Mouse (Mus musculus) MEL (cell line): Measurements from ENCODE around the gene Fat3. TPM values are rescaled to one million over a fixed set of nuclear protein-coding genes. Genes with fewer than 3 reads are reported as not detected.

ENCODE experiments used
- DNase-seq: peaks from one replicate; pipeline ENCODE4 v3.0.0; 2011; ENCODE audit warnings: low read depth, low spot score
- H3K27ac ChIP-seq: 2 replicates; pipeline ENCODE4 v1.5.1; 2012; ENCODE audit warnings: low read depth, mild to moderate bottlenecking, control low read depth, low read length, moderate library complexity; ENCODE audit not compliant: control insufficient read depth
- H3K27me3 ChIP-seq, 2 experiments: fragments of 150-350 bp in 1 of 2; sonication (generic) in 1 of 2; 2 replicates each; pipeline ENCODE4 v1.6.1; 2012; ENCODE audit warnings: low read length in 2 of 2, mild to moderate bottlenecking in 2 of 2, improper control_type of control experiment in 1 of 2, moderate library complexity in 1 of 2; ENCODE audit not compliant: insufficient read depth in 2 of 2, control insufficient read depth in 1 of 2
- H3K36me3 ChIP-seq, 2 experiments: 2 replicates each; pipeline ENCODE4 v1.6.1; 2012 to 2014; ENCODE audit warnings: low read length in 2 of 2, improper control_type of control experiment in 1 of 2, inconsistent platforms in 1 of 2, mild to moderate bottlenecking in 1 of 2; ENCODE audit not compliant: insufficient read depth in 2 of 2, control insufficient read depth in 1 of 2
- H3K4me1 ChIP-seq, 2 experiments: fragments of 150-350 bp in 1 of 2; sonication (generic) in 1 of 2; 2 replicates each; pipeline ENCODE4 v1.6.1; 2012; ENCODE audit warnings: low read length in 2 of 2, improper control_type of control experiment in 1 of 2, mild to moderate bottlenecking in 1 of 2; ENCODE audit not compliant: insufficient read depth in 2 of 2, control insufficient read depth in 1 of 2
- H3K4me3 ChIP-seq, 2 experiments: fragments of 150-350 bp in 1 of 2; sonication (generic) in 1 of 2; 2 replicates each; pipeline ENCODE4 v1.5.1; 2012; ENCODE audit warnings: low read depth in 2 of 2, low read length in 2 of 2, mild to moderate bottlenecking in 2 of 2, moderate library complexity in 2 of 2, control low read depth in 1 of 2, improper control_type of control experiment in 1 of 2; ENCODE audit not compliant: control insufficient read depth in 1 of 2, insufficient read depth in 1 of 2
- H3K79me2 ChIP-seq: 2 replicates; pipeline ENCODE4 v1.6.1; 2012; ENCODE audit warnings: mild to moderate bottlenecking, low read length, moderate library complexity; ENCODE audit not compliant: control insufficient read depth, poor library complexity, insufficient read depth
- H3K9ac ChIP-seq: 2 replicates; pipeline ENCODE4 v1.6.1; 2012; ENCODE audit warnings: low read depth, mild to moderate bottlenecking, control low read depth, low read length, moderate library complexity; ENCODE audit not compliant: control insufficient read depth, poor library complexity, severe bottlenecking
- H3K9me3 ChIP-seq: fragments of 150-350 bp; sonication (generic); replicated peaks from 2 replicates; pipeline ENCODE4 v1.6.1; 2012; ENCODE audit warnings: mild to moderate bottlenecking, low read length, improper control_type of control experiment, moderate library complexity; ENCODE audit not compliant: insufficient read depth
- CHD1 ChIP-seq: IDR thresholded peaks from 2 replicates; pipeline ENCODE4 v1.6.1; 2012; ENCODE audit warnings: low read depth, mild to moderate bottlenecking, inconsistent platforms, low read length, improper control_type of control experiment
- CHD2 ChIP-seq: IDR thresholded peaks from 2 replicates; pipeline ENCODE4 v1.6.1; 2011; ENCODE audit warnings: low read length, improper control_type of control experiment
- CTCF ChIP-seq, 3 experiments: IDR thresholded peaks in 2 of 3; conservative IDR thresholded peaks in 1 of 3; 2 replicates each; pipeline ENCODE4 v1.5.1; 2011 to 2012; ENCODE audit warnings: low read length in 3 of 3, low read depth in 2 of 3, mild to moderate bottlenecking in 2 of 3, improper control_type of control experiment in 1 of 3, inconsistent platforms in 1 of 3, mixed read lengths in 1 of 3, moderate library complexity in 1 of 3; ENCODE audit not compliant: control insufficient read depth in 1 of 3, insufficient read depth in 1 of 3, poor library complexity in 1 of 3, severe bottlenecking in 1 of 3
- ELF1 ChIP-seq: IDR thresholded peaks from 2 replicates; pipeline ENCODE4 v1.6.1; 2014; ENCODE audit warnings: low read depth, mild to moderate bottlenecking, inconsistent platforms, low read length, improper control_type of control experiment, moderate library complexity
- EP300 ChIP-seq, 2 experiments: IDR thresholded peaks; 2 replicates each; pipeline ENCODE4 v1.6.1; 2011; ENCODE audit warnings: improper control_type of control experiment in 2 of 2, low read length in 2 of 2, low read depth in 1 of 2, mild to moderate bottlenecking in 1 of 2
- ETS1 ChIP-seq: IDR thresholded peaks from 2 replicates; pipeline ENCODE4 v1.6.1; 2012; ENCODE audit warnings: low read depth, mild to moderate bottlenecking, inconsistent platforms, low read length, improper control_type of control experiment, moderate library complexity
- GATA1 ChIP-seq: IDR thresholded peaks from 2 replicates; pipeline ENCODE4 v1.6.1; 2011; ENCODE audit warnings: low read depth, low read length, improper control_type of control experiment
- HCFC1 ChIP-seq: IDR thresholded peaks from 2 replicates; pipeline ENCODE4 v1.6.1; 2012; ENCODE audit warnings: low read depth, mild to moderate bottlenecking, inconsistent platforms, low read length, improper control_type of control experiment, moderate library complexity
- MAFK ChIP-seq: IDR thresholded peaks from 2 replicates; pipeline ENCODE4 v1.6.1; 2011; ENCODE audit warnings: low read depth, mild to moderate bottlenecking, low read length, improper control_type of control experiment, borderline replicate concordance
- MAX ChIP-seq: IDR thresholded peaks from 2 replicates; pipeline ENCODE4 v1.6.1; 2011; ENCODE audit warnings: low read length, improper control_type of control experiment
- MAZ ChIP-seq: IDR thresholded peaks from 2 replicates; pipeline ENCODE4 v1.6.1; 2012; ENCODE audit warnings: low read depth, mild to moderate bottlenecking, inconsistent platforms, low read length, improper control_type of control experiment
- MEF2A ChIP-seq: IDR thresholded peaks from 2 replicates; pipeline ENCODE4 v1.6.1; 2014; ENCODE audit warnings: low read depth, mild to moderate bottlenecking, inconsistent platforms, low read length, improper control_type of control experiment; ENCODE audit not compliant: poor library complexity, insufficient replicate concordance, severe bottlenecking; ENCODE audit errors: extremely low read depth
- MXI1 ChIP-seq: IDR thresholded peaks from 2 replicates; pipeline ENCODE4 v1.6.1; 2011; ENCODE audit warnings: mild to moderate bottlenecking, low read depth, low read length, improper control_type of control experiment
- MYB ChIP-seq: IDR thresholded peaks from 2 replicates; pipeline ENCODE4 v1.6.1; 2011; ENCODE audit warnings: mild to moderate bottlenecking, low read depth, low read length, improper control_type of control experiment
- NELFE ChIP-seq: IDR thresholded peaks from 2 replicates; pipeline ENCODE4 v1.6.1; 2011; ENCODE audit warnings: low read depth, low read length, improper control_type of control experiment
- NRF1 ChIP-seq: IDR thresholded peaks from 2 replicates; pipeline ENCODE4 v1.6.1; 2014; ENCODE audit warnings: low read depth, mild to moderate bottlenecking, inconsistent platforms, low read length, improper control_type of control experiment, moderate library complexity; ENCODE audit not compliant: poor library complexity, insufficient read depth, severe bottlenecking
- POLR2A ChIP-seq, 2 experiments: IDR thresholded peaks; 2 replicates each; pipeline ENCODE4 v1.6.1; 2011 to 2012; ENCODE audit warnings: low read length in 2 of 2, mild to moderate bottlenecking in 2 of 2, control low read depth in 1 of 2, improper control_type of control experiment in 1 of 2, low read depth in 1 of 2, moderate library complexity in 1 of 2; ENCODE audit not compliant: control insufficient read depth in 1 of 2, insufficient read depth in 1 of 2, poor library complexity in 1 of 2
- POLR2AphosphoS2 ChIP-seq: IDR thresholded peaks from 2 replicates; pipeline ENCODE4 v1.6.1; 2011; ENCODE audit warnings: low read length, improper control_type of control experiment
- POLR2AphosphoS5 ChIP-seq: IDR thresholded peaks from 2 replicates; pipeline ENCODE4 v1.6.1; 2012; ENCODE audit warnings: low read depth, borderline replicate concordance, mild to moderate bottlenecking, inconsistent platforms, low read length, moderate library complexity, mixed read lengths
- RCOR1 ChIP-seq: IDR thresholded peaks from 2 replicates; pipeline ENCODE4 v1.6.1; 2012; ENCODE audit warnings: low read depth, mild to moderate bottlenecking, inconsistent platforms, low read length, improper control_type of control experiment
- SIN3A ChIP-seq: IDR thresholded peaks from 2 replicates; pipeline ENCODE4 v1.6.1; 2012; ENCODE audit warnings: low read length, improper control_type of control experiment, inconsistent platforms
- SMC3 ChIP-seq: IDR thresholded peaks from 2 replicates; pipeline ENCODE4 v1.6.1; 2011; ENCODE audit warnings: low read depth, low read length, improper control_type of control experiment
- TAL1 ChIP-seq: IDR thresholded peaks from 2 replicates; pipeline ENCODE4 v1.6.1; 2012; ENCODE audit warnings: mild to moderate bottlenecking, inconsistent platforms, low read length, moderate library complexity, mixed read lengths
- TBP ChIP-seq: IDR thresholded peaks from 2 replicates; pipeline ENCODE4 v1.8.0; 2011; ENCODE audit warnings: low read depth, low read length, improper control_type of control experiment
- TCF12 ChIP-seq: IDR thresholded peaks from 2 replicates; pipeline ENCODE4 v1.6.1; 2014; ENCODE audit warnings: low read depth, mild to moderate bottlenecking, inconsistent platforms, low read length, improper control_type of control experiment, moderate library complexity
- UBTF ChIP-seq: IDR thresholded peaks from 2 replicates; pipeline ENCODE4 v1.6.1; 2012; ENCODE audit warnings: low read depth, mild to moderate bottlenecking, inconsistent platforms, low read length, improper control_type of control experiment, moderate library complexity, borderline replicate concordance; ENCODE audit not compliant: insufficient read depth
- USF1 ChIP-seq: IDR thresholded peaks from 2 replicates; pipeline ENCODE4 v1.6.1; 2014; ENCODE audit warnings: low read depth, mild to moderate bottlenecking, inconsistent platforms, low read length, improper control_type of control experiment, moderate library complexity
- ZKSCAN1 ChIP-seq: IDR thresholded peaks from 2 replicates; pipeline ENCODE4 v1.6.1; 2012; ENCODE audit warnings: low read depth, mild to moderate bottlenecking, inconsistent platforms, low read length, improper control_type of control experiment, moderate library complexity
- ZMIZ1 ChIP-seq: IDR thresholded peaks from 2 replicates; pipeline ENCODE4 v1.6.1; 2012; ENCODE audit warnings: low read depth, mild to moderate bottlenecking, inconsistent platforms, low read length, improper control_type of control experiment, moderate library complexity
- polyA plus RNA-seq, 2 experiments: library from polyadenylated mRNA; stranded (reverse) in 1 of 2; unstranded in 1 of 2; fragments of >175 nt in 1 of 2; fragments of >200 nt in 1 of 2; gene quantifications; 2 replicates each; pipeline versions ENCODE4 v1.2.1 to v1.2.4; 2012; ENCODE audit warnings: low replicate concordance in 2 of 2, low read depth in 1 of 2; ENCODE audit not compliant: insufficient read length in 2 of 2, insufficient read depth in 1 of 2, missing spikeins in 1 of 2
- total RNA-seq: library from RNA; depleted of rRNA; stranded (reverse); fragments of 300-350 nt; gene quantifications from 2 replicates; pipeline ENCODE4 v1.2.3, GENCODE M21; 2012

Gene Fat3
- total and polyA plus RNA-seq, 3 experiments: 1.5 to 1.8 TPM; not detected in 1

DNA sequence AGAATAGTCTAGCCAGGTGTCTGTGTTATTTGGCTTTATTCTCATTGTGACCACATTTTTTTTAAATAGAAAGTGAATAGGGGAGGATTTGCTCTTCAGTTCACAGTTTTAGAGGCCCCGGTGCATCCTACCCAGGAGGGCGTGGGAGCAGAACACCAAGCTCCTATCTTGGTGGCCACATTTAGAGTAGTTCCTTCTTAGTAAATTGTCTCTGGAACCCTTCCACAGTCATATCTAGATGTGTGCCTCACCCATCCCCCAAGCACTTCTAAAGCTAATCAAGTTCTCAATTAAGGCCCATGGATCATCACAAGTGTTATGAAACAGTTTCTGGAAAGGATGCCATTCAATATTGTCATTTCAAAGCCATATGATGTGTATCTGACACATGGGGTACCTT is 559.3 kb downstream of the Fat3 start:
- Histone ChIP-seq H3K9ac (peak overlapping the region; percentile 33), H3K4me1 (peaks cover 29 to 39% of the 10 kb centered on the region in 2 experiments), H3K9me3 (no peaks in the 10 kb centered on the region), H3K79me2 (no peaks in the 10 kb centered on the region), H3K27me3 (no peaks in the 10 kb centered on the region), H3K36me3 (peaks cover 0 to 55% of the 10 kb centered on the region in 2 experiments; a peak in 2 of 4 replicates), H3K27ac (peak overlapping the region; percentile 86), H3K4me3 (peak overlapping the region in 1 of 2 experiments; percentile 27; a peak in 2 of 4 replicates)
- DNase-seq: peak; percentile 98
- TF ChIP-seq GATA1: peak; percentile 100
- peak in 1 of 2 experiments; percentile 39; a peak in 1 of 4 replicates for TF ChIP-seq POLR2A (IDR thresholded peaks at IDR 0.05; ENCODE audit: control insufficient read depth in 1 of 2, insufficient read depth in 1 of 2, low read depth in 1 of 2, low read length in 2 of 2, poor library complexity in 1 of 2)
- peak; percentile 94 for TF ChIP-seq TAL1
- TF ChIP-seq TBP: peak; percentile 67
- no peak for TF ChIP-seq MEF2A
- TF ChIP-seq ZMIZ1: no peak

DNA sequence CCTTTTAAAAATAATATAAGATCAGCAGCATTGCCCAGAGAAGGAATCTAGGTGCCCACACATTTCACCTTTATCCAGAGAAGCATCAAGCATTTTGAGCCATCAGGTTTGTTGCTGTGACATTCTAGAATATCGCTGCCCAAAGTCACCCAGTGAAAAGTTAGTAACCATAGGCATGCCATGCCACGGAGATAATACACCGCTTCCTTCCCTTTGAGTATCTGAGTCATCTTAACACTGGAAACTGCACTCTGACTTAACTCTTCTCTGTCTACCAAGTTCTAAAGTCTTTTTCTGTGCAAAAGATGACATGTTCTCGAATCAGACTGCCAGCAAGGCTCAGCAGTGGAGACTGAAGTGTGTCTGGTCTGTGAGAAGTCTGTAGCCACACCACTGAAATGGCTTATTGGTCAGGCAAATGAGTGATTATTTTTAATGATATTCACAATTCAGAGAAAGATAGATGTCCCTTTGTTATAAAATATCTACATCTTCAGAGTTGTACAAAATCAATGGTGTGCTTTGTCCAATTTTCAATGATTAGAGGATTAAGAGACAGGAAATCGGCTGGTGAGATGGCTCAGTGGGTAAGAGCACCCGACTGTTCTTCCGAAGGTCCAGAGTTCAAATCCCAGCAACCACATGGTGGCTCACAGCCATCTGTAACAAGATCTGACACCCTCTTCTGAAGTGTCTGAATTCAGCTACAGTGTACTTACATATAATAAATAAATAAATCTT is 560.0 kb downstream of the Fat3 start:
- peak; percentile 96 for DNase-seq
- TF ChIP-seq MAX: no peak
- TF ChIP-seq MXI1: no peak
- no peak for TF ChIP-seq TCF12
- no peak for TF ChIP-seq POLR2AphosphoS2
- TF ChIP-seq ZMIZ1: no peak
- TF ChIP-seq UBTF: 0 out of 2 replicates have a peak, but pooled peaks have one; percentile 70
- TF ChIP-seq CTCF (IDR thresholded peaks at IDR 0.05 in 2 of 3, conservative IDR thresholded peaks at IDR 0.05 in 1 of 3; ENCODE audit: control insufficient read depth in 1 of 3, insufficient read depth in 1 of 3, low read depth in 2 of 3, low read length in 3 of 3, poor library complexity in 1 of 3, severe bottlenecking in 1 of 3): no peak
- TF ChIP-seq RCOR1: no peak
- TF ChIP-seq SMC3: no peak
- TF ChIP-seq POLR2AphosphoS5: no peak
- no peak for TF ChIP-seq USF1
- no peak for TF ChIP-seq MAFK
- TF ChIP-seq POLR2A (IDR thresholded peaks at IDR 0.05; ENCODE audit: control insufficient read depth in 1 of 2, insufficient read depth in 1 of 2, low read depth in 1 of 2, low read length in 2 of 2, poor library complexity in 1 of 2): peak in 1 of 2 experiments; percentile 64; a peak in 2 of 4 replicates
- no peak for TF ChIP-seq CHD1
- no peak for TF ChIP-seq ZKSCAN1
- peak; percentile 99 for TF ChIP-seq GATA1
- peak; percentile 67 for TF ChIP-seq TAL1
- no peak for TF ChIP-seq NRF1
- no peak for TF ChIP-seq SIN3A
- TF ChIP-seq MAZ: no peak
- no peak for TF ChIP-seq EP300 (IDR thresholded peaks at IDR 0.05; ENCODE audit: low read depth in 1 of 2, low read length in 2 of 2)
- TF ChIP-seq ETS1: no peak
- peak; percentile 97 for TF ChIP-seq TBP
- no peak for TF ChIP-seq MEF2A
- no peak for TF ChIP-seq MYB
- TF ChIP-seq HCFC1: no peak
- no peak for TF ChIP-seq CHD2
- TF ChIP-seq ELF1: no peak
- TF ChIP-seq NELFE: no peak
- peak overlapping the region; percentile 86 for H3K27ac ChIP-seq
- peak overlapping the region; percentile 42 to 52 for H3K4me3 ChIP-seq
- H3K79me2 ChIP-seq: no peaks in the 10 kb centered on the region
- H3K9ac ChIP-seq: peak overlapping the region; percentile 61
- H3K4me1 ChIP-seq: peaks cover 29 to 36% of the 10 kb centered on the region in 2 experiments
- H3K9me3 ChIP-seq: no peaks in the 10 kb centered on the region
- no peaks in the 10 kb centered on the region for H3K27me3 ChIP-seq
- H3K36me3 ChIP-seq: peaks cover 0 to 52% of the 10 kb centered on the region in 2 experiments; a peak in 2 of 4 replicates
